Mouse (Mus musculus) hindbrain, embryonic 12.5 days (tissue): ENCODE results near the gene Lat2. TPM values are rescaled to one million over a fixed set of nuclear protein-coding genes. Genes with fewer than 3 reads are reported as not detected.

Source experiments
- ATAC-seq: fragments of 200-750 bp; cut with Nextera tagmentation; 2 replicates; pipeline ENCODE4 v1.8.0; 2017; ENCODE audit warnings: moderate TSS enrichment; ENCODE audit not compliant: low FRiP score
- H3K27ac ChIP-seq: fragments of 300-500 bp; sonication (generic); 2 replicates; pipeline ENCODE4 v1.5.1; 2016; ENCODE audit warnings: mild to moderate bottlenecking
- H3K27me3 ChIP-seq: fragments of 300-500 bp; sonication (generic); 2 replicates; pipeline ENCODE4 v1.6.1; 2016; ENCODE audit warnings: mild to moderate bottlenecking
- H3K36me3 ChIP-seq: fragments of 300-500 bp; sonication (generic); 2 replicates; pipeline ENCODE4 v1.6.1; 2016; ENCODE audit warnings: mild to moderate bottlenecking
- H3K4me1 ChIP-seq: fragments of 300-500 bp; sonication (generic); 2 replicates; pipeline ENCODE4 v1.6.1; 2016
- H3K4me2 ChIP-seq: fragments of 300-500 bp; sonication (generic); replicated peaks from 2 replicates; pipeline ENCODE4 v1.6.1; 2016; ENCODE audit warnings: mild to moderate bottlenecking
- H3K4me3 ChIP-seq: fragments of 300-500 bp; sonication (generic); 2 replicates; pipeline ENCODE4 v1.5.1; 2016; ENCODE audit warnings: mild to moderate bottlenecking
- H3K9ac ChIP-seq: fragments of 300-500 bp; sonication (generic); 2 replicates; pipeline ENCODE4 v1.6.1; 2016; ENCODE audit warnings: mild to moderate bottlenecking, moderate library complexity
- H3K9me3 ChIP-seq: fragments of 300-500 bp; sonication (generic); replicated peaks from 2 replicates; pipeline ENCODE4 v1.6.1; 2016; ENCODE audit warnings: mild to moderate bottlenecking
- WGBS: fragments of 180-500 bp; shearing (Covaris S2); methylation state at CpG from one replicate; pipeline ENCODE4 v1.1.7; 2016; 5-methylcytosine and 5-hydroxymethylcytosine counted together
- polyA plus RNA-seq: library from polyadenylated mRNA; unstranded; fragments of >200 nt; fragmentation: Nextera tagmentation; extraction: Ambion mirVana; gene quantifications from 2 replicates; pipeline ENCODE4 v1.2.1, GENCODE M21; 2016

Gene Lat2
- polyA plus RNA-seq, 1 experiment from 2014 or later, result 5.2 TPM

- peaks cover 11% of the 10 kb centered on the region for H3K4me1 ChIP-seq
- H3K9me3 ChIP-seq, result no peaks in the 10 kb centered on the region
- peaks cover 5% of the 10 kb centered on the region; the same call in 1 of the 2 replicates for H3K36me3 ChIP-seq
- no peak overlapping the region for H3K4me3 ChIP-seq
- no peak overlapping the region for H3K9ac ChIP-seq
- no peak overlapping the region for H3K4me2 ChIP-seq
- no peak overlapping the region for H3K27ac ChIP-seq
- H3K27me3 ChIP-seq, result no peaks in the 10 kb centered on the region
- no peak for ATAC-seq
- 87% methylated on average over 12 of the region's 12 CpGs for WGBS
These were observed 4.7 kb downstream of the Lat2 start for GRCm38 (mm10) chr5:134609916-134610643.

- 70% methylated on average over 5 of the region's 5 CpGs for WGBS
- H3K4me2 ChIP-seq, result no peak overlapping the region
These were observed 7.7 kb downstream of the Lat2 start for GRCm38 (mm10) chr5:134607121-134607520.

GRCm38 (mm10) chr5:134606314-134606713 lies 8.5 kb downstream of the Lat2 start:
- Histone ChIP-seq H3K9ac (no peak overlapping the region), H3K4me3 (no peak overlapping the region), H3K9me3 (no peaks in the 10 kb centered on the region), H3K36me3 (peaks cover 5% of the 10 kb centered on the region; the same call in 1 of the 2 replicates), H3K4me2 (no peak overlapping the region), H3K27me3 (no peaks in the 10 kb centered on the region), H3K27ac (no peak overlapping the region), H3K4me1 (no peaks in the 10 kb centered on the region)
- ATAC-seq, result no peak

More at GRCm38 (mm10) chr5:134607121-134607520, 7.7 kb downstream of the Lat2 start:
- Histone ChIP-seq H3K9me3 (no peaks in the 10 kb centered on the region), H3K4me3 (no peak overlapping the region), H3K9ac (no peak overlapping the region), H3K4me1 (peaks cover 6% of the 10 kb centered on the region), H3K36me3 (peaks cover 5% of the 10 kb centered on the region; the same call in 1 of the 2 replicates), H3K27ac (no peak overlapping the region), H3K27me3 (no peaks in the 10 kb centered on the region)
- ATAC-seq, result no peak

- Histone ChIP-seq H3K9me3 (no peaks in the 10 kb centered on the region), H3K27me3 (no peaks in the 10 kb centered on the region), H3K4me1 (no peaks in the 10 kb centered on the region), H3K4me3 (no peak overlapping the region), H3K36me3 (peaks cover 19% of the 10 kb centered on the region), H3K9ac (no peak overlapping the region), H3K27ac (no peak overlapping the region), H3K4me2 (no peak overlapping the region)
- 79% methylated on average over 11 of the region's 11 CpGs for WGBS
- ATAC-seq, result no peak
These were observed 10.4 kb downstream of the Lat2 start for GRCm38 (mm10) chr5:134604376-134604775.

- H3K4me2 ChIP-seq, result no peak overlapping the region
- H3K9ac ChIP-seq, result no peak overlapping the region
- ATAC-seq, result no peak
- H3K27me3 ChIP-seq, result no peaks in the 10 kb centered on the region
- H3K36me3 ChIP-seq, result peaks cover 75% of the 10 kb centered on the region
- no peaks in the 10 kb centered on the region for H3K4me1 ChIP-seq
- H3K9me3 ChIP-seq, result no peaks in the 10 kb centered on the region
- no peak overlapping the region for H3K27ac ChIP-seq
- H3K4me3 ChIP-seq, result no peak overlapping the region
- WGBS, result 91% methylated on average over 10 of the region's 10 CpGs
These were observed 17.1 kb downstream of the Lat2 start for GRCm38 (mm10) chr5:134597711-134598110.

GRCm38 (mm10) chr5:134593093-134593492 lies 21.7 kb downstream of the Lat2 start:
- no peak for ATAC-seq
- 90% methylated on average over 9 of the region's 9 CpGs for WGBS
- H3K27me3 ChIP-seq, result no peaks in the 10 kb centered on the region
- H3K4me3 ChIP-seq, result no peak overlapping the region
- H3K9ac ChIP-seq, result no peak overlapping the region
- H3K4me1 ChIP-seq, result no peaks in the 10 kb centered on the region
- H3K27ac ChIP-seq, result no peak overlapping the region
- no peaks in the 10 kb centered on the region for H3K9me3 ChIP-seq
- H3K36me3 ChIP-seq, result peaks cover 82% of the 10 kb centered on the region
- H3K4me2 ChIP-seq, result no peak overlapping the region

GRCm38 (mm10) chr5:134592026-134592581 lies 22.7 kb downstream of the Lat2 start:
- H3K4me3 ChIP-seq, result no peak overlapping the region
- no peaks in the 10 kb centered on the region for H3K9me3 ChIP-seq
- WGBS, result 89% methylated on average over 11 of the region's 11 CpGs
- H3K27ac ChIP-seq, result no peak overlapping the region
- H3K9ac ChIP-seq, result no peak overlapping the region
- H3K36me3 ChIP-seq, result peaks cover 76% of the 10 kb centered on the region
- no peaks in the 10 kb centered on the region for H3K4me1 ChIP-seq
- H3K27me3 ChIP-seq, result no peaks in the 10 kb centered on the region
- no peak overlapping the region for H3K4me2 ChIP-seq
- ATAC-seq, result no peak

GRCm38 (mm10) chr5:134589900-134590299 lies 24.9 kb downstream of the Lat2 start:
- WGBS, result 92% methylated on average over 3 of the region's 3 CpGs
- no peak overlapping the region for H3K27ac ChIP-seq
- H3K27me3 ChIP-seq, result no peaks in the 10 kb centered on the region
- no peak overlapping the region for H3K9ac ChIP-seq
- H3K4me3 ChIP-seq, result no peak overlapping the region
- H3K4me1 ChIP-seq, result no peaks in the 10 kb centered on the region
- ATAC-seq, result no peak
- H3K9me3 ChIP-seq, result no peaks in the 10 kb centered on the region
- peaks cover 60% of the 10 kb centered on the region for H3K36me3 ChIP-seq
- H3K4me2 ChIP-seq, result no peak overlapping the region

GRCm38 (mm10) chr5:134584798-134585197 lies 30.0 kb downstream of the Lat2 start:
- 95% methylated on average over 5 of the region's 5 CpGs for WGBS
- H3K4me2 ChIP-seq, result no peak overlapping the region
- no peak overlapping the region for H3K4me3 ChIP-seq
- H3K4me1 ChIP-seq, result peaks cover 10% of the 10 kb centered on the region
- H3K27me3 ChIP-seq, result no peaks in the 10 kb centered on the region
- H3K36me3 ChIP-seq, result peaks cover 17% of the 10 kb centered on the region
- H3K9ac ChIP-seq, result no peak overlapping the region
- no peak for ATAC-seq
- H3K27ac ChIP-seq, result no peak overlapping the region
- H3K9me3 ChIP-seq, result no peaks in the 10 kb centered on the region

- H3K4me3 ChIP-seq, result no peak overlapping the region
- no peaks in the 10 kb centered on the region for H3K9me3 ChIP-seq
- ATAC-seq, result no peak
- 0 out of 2 replicates have a peak overlapping the region, but pooled peaks have one; percentile 85 for H3K9ac ChIP-seq
- H3K36me3 ChIP-seq, result peaks cover 16% of the 10 kb centered on the region
- no peaks in the 10 kb centered on the region for H3K27me3 ChIP-seq
- peaks cover 10% of the 10 kb centered on the region for H3K4me1 ChIP-seq
- 83% methylated on average over 3 of the region's 3 CpGs for WGBS
- peak overlapping the region; percentile 81 for H3K4me2 ChIP-seq
- H3K27ac ChIP-seq, result no peak overlapping the region
These were observed 31.0 kb downstream of the Lat2 start for GRCm38 (mm10) chr5:134583884-134584213.

- Histone ChIP-seq H3K27ac (no peak overlapping the region), H3K4me1 (peaks cover 10% of the 10 kb centered on the region), H3K27me3 (no peaks in the 10 kb centered on the region), H3K4me2 (peak overlapping the region; percentile 81), H3K9me3 (no peaks in the 10 kb centered on the region), H3K9ac (peak overlapping the region; percentile 85), H3K36me3 (peaks cover 10% of the 10 kb centered on the region), H3K4me3 (peak overlapping the region; percentile 85)
- 33% methylated on average over 15 of the region's 15 CpGs for WGBS
- no peak for ATAC-seq
These were observed 31.6 kb downstream of the Lat2 start for GRCm38 (mm10) chr5:134583006-134583883.

- peaks cover 9% of the 10 kb centered on the region for H3K36me3 ChIP-seq
- peak; percentile 95 for ATAC-seq
- H3K4me2 ChIP-seq, result peak overlapping the region; percentile 81
- no peaks in the 10 kb centered on the region for H3K9me3 ChIP-seq
- peak overlapping the region; percentile 85 for H3K9ac ChIP-seq
- no peak overlapping the region for H3K27ac ChIP-seq
- H3K4me3 ChIP-seq, result peak overlapping the region; percentile 85
- H3K27me3 ChIP-seq, result no peaks in the 10 kb centered on the region
- H3K4me1 ChIP-seq, result peaks cover 10% of the 10 kb centered on the region
- WGBS, result 8% methylated on average over 28 of the region's 30 CpGs
These were observed 32.5 kb downstream of the Lat2 start for GRCm38 (mm10) chr5:134582221-134582907.
